Mouse (Mus musculus) spleen, embryonic (tissue): Measurements from ENCODE around the gene Tcirg1.

ENCODE experiments used
- CTCF ChIA-PET: fragments of 350-600 bp; sonication (Branson Sonifier 250); formaldehyde crosslinking; loops from one replicate; lab custom pipeline; 2022; lab: Charles Lee

Tcirg1 gene

DNA sequence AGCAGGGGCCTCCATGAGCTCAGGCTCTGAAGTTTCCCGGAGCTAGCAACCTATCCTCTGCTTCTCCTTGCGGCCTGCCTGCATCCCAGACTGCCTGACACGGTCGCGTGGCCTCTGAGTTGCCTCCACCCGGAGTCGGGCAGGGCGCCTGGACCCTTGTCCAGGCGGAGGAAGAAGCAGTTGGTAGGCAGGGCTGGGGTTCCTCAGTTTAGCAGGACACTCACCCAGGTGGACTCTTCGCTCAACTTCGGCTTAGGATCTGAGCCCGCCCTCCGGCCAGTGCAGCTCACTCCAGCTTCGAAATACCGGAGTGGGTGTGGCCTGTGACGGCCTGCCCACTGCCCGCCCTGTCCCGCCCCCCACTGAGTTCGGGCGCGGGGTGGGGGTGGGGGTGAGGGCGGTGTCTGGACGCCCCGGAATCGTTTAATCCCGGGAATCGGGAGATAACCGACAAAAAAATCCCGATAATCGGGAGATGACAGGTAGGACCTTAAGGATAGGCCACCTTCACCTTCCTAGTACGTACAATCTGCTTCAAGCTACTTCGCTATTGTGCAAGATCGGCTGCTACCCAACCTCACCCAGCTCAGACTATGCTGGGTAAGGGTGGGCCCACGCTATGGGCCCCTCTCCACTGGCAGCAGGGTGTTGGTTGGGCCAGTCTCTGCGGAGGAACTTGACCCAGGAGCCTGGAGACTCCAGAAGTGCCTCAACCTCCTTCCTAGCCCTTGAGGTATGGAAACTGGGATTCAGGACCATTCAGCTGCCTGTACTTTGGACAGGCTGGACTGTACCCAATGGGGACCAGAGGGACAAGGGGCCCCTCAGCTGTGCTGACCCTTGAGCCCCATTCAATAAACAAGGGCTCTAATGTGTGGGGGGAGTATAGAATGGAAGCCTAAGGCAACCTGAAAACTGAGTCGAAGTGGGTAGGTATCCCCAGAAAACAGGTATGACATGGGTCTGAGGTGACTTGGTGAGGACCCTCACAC, at the start of gene Tcirg1:
TSS of gene Tcirg1 (minus strand) at position 339 of the 992 bp plus-strand sequence.
- CTCF ChIA-PET: no interaction called here

GRCm38 (mm10) chr19:3955804-3956203, 48.9 kb upstream of the Tcirg1 start:
- CTCF ChIA-PET: no interaction called here

GRCm38 (mm10) chr19:3955033-3955432, 48.1 kb upstream of the Tcirg1 start:
- CTCF ChIA-PET: no interaction called here

DNA sequence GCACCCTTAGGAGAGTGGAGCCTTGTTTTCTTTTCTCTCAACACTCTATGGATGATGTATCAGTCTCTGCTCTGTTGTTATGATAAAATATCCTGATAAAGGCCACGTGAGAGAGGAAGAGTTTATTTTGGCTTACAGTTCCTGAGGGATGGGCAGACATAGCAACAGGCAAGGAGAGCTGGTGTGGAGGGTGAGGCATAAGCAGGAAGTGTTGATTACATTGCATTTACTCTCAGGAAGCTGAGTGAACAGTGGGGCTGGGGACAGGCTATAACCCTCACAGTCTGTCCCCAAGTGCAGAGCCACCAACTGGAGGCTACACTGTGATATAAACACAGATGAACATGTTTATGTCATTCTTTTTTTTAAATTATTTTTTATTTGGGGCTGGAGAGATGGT, 45.2 kb upstream of the Tcirg1 start:
- CTCF ChIA-PET: interaction anchor here (0.6 kb wide), 1 partner anchor 47 kb away, joined by 4 read pairs; no protein-coding TSS in a partner anchor

DNA sequence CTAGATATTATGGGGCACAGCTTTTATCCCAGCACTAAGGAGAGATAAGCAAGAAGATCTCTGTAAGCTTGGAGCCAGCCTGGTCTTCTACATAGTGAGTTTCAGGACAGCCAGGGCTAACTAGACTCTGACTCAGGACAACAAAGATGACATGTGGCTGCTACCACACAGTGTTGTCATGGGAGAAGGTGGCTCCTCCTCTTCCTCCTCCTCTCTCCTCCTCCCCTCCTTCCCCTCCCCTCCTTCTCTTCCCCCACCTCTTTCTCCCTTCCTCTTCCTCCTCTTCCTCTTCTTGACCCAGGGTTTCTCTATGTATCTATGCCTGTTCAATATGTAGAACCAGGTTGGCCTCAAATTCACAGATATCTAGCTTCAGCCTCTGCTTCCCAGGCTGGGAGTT, 44.5 kb upstream of the Tcirg1 start:
- CTCF ChIA-PET: no interaction called here

DNA sequence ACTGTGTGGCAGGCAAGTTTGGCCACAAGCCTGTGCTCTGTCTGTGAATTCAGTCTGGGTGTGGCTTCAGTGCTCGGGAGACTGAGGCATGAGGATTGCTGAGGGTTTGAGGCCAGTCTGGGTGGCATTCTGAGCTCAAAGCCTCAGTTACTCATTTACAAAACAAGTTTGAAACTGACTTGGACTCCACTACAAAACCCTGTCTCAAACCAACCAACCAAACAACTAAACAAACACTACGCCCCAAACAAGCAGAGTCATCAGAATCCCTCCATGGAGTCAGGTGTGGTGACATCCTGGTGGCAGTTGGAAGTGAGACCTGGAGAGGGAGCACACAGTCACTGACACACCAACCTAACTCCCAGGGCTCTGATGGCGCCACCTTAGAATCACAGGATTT, 43.4 kb upstream of the Tcirg1 start:
- CTCF ChIA-PET: no interaction called here

GRCm38 (mm10) chr19:3948546-3948945, 41.6 kb upstream of the Tcirg1 start:
- CTCF ChIA-PET: interaction anchor here (0.5 to 1.1 kb wide), 4 partner anchors 32 to 388 kb away, joined by 3 to 4 read pairs (median 4); no protein-coding TSS in a partner anchor

DNA sequence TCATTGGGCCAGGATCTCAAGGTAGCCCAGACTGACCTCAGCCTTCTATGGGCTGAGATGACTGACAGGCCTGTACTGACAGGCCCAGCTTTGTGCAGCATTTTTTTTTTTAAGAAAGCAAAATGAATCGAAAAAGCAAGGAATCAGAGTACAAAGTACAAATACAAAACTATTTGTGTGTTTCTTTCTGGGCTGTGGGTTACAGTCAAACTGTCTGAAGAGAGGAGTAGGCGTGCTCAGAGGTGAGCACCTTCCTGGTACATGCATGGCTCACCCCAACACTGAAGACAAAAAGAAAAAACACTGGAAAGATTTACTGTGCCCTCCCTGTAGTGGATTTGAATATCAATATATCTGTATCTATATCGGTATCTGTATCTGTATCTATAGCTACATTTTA, 40.9 kb upstream of the Tcirg1 start:
- CTCF ChIA-PET: no interaction called here

- CTCF ChIA-PET: interaction anchor here (0.5 to 1.0 kb wide), 3 partner anchors 14 to 95 kb away, joined by 3 to 4 read pairs (median 3); partner anchors contain the start of gene Chka
Observed at GRCm38 (mm10) chr19:3946715-3947114, 39.8 kb upstream of the Tcirg1 start.

GRCm38 (mm10) chr19:3945872-3946564, 39.1 kb upstream of the Tcirg1 start:
- CTCF ChIA-PET: interaction anchor here (0.5 to 1.0 kb wide), 2 partner anchors 35 to 95 kb away, joined by 3 read pairs; partner anchors contain the start of gene Chka

DNA sequence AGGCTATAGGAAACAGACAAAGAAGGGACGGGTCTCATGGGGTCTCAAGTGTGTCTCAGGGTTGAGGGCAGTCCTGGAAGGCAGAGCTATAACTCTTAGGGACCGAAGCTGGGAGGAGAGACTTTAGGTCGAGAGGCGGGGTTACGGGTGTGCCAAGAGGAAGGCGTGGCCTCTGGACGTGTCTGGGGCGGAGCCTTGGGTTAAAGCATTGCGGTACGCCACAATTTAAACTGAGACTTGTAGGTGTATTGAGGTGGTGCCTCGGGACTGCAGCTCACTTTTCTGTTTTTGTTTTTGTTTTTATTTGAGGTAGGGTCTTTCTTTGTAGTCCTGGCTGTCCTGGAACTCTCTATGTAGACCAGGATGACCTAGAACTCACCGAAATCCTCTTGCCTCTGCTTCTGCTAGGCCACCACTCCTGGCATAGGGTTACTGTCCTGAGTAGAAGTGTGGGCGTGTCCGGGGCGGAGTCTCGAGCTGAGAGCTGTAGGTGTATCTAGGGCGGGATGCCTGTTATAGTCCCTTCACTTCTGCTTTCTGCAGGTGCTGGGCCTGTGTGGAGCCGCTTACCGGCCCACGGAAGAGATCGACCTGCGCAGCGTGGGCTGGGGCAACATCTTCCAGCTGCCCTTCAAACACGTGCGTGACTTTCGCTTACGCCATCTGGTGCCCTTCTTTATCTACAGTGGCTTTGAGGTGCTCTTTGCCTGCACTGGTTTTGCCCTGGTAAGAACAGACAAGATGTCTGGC, 36.2 kb upstream of the Tcirg1 start:
- CTCF ChIA-PET: interaction anchor here (0.5 to 1.0 kb wide), 2 partner anchors 20 to 619 kb away, joined by 3 read pairs; no protein-coding TSS in a partner anchor

DNA sequence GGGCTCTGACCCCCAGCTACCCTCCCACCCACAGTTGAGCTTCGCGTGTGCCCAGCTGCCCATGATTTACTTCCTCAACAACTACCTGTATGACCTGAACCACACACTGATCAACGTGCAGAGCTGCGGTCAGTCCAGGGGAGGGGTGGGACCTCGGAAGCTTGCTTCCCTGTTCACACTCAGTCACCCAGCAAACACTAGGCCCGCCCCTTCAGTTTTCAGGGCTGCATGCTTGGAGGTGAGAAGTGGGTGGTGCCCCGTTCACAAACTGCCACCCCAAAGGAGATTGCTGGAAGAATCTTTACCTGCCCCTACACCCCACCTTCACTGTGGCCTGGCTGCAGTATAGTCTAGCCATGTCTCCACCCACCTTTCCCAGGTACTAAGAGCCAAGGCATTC, 35.4 kb upstream of the Tcirg1 start:
- CTCF ChIA-PET: interaction anchor here (1.0 kb wide), 1 partner anchor 20 kb away, joined by 3 read pairs; no protein-coding TSS in a partner anchor

DNA sequence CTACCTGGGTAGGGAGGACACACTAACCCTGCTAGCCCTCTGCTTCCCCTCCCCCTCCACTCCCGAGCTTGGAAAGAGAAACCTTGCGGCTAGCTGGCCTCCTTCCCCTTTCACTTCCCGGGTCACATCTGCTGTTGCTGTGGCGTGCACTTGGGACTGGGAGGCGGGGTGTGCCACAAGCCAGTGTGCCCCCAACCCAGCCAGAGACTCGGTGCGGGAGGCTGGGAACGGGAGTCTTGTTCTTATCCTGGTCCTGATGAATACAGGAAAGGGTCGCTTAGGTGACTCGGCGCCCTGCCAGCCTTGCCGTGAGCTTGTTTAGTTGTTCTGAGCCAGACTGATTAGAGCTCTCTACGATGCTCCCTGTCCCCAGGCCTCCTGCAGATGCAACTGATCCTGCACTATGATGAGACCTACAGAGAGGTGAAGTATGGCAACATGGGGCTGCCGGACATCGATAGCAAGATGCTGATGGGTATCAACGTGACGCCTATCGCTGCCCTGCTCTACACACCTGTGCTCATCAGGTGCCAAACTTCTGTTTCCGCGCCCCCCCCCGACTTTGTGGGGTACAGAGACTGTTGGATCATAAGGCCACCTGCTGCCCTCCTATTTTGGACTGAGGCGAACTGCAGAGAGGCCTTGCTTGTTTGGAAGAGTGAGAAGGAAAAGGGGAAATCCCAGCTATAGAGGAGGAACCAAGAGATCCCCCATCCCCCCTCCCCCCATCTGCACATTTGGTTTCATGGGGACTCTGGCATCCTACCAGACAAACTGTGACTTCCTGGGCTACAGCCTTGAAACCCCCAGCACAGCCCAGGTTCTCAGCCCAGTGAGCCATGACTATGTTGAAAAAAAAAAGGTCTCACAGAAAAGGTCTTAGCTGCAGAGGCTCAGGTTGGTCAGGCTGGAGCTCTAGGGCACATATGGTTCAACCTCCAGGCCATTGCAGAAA, 29.2 kb upstream of the Tcirg1 start:
- CTCF ChIA-PET: interaction anchor here (0.5 to 0.9 kb wide), 3 partner anchors 8 to 23 kb away, joined by 3 read pairs; partner anchors contain the start of gene Ndufs8

DNA sequence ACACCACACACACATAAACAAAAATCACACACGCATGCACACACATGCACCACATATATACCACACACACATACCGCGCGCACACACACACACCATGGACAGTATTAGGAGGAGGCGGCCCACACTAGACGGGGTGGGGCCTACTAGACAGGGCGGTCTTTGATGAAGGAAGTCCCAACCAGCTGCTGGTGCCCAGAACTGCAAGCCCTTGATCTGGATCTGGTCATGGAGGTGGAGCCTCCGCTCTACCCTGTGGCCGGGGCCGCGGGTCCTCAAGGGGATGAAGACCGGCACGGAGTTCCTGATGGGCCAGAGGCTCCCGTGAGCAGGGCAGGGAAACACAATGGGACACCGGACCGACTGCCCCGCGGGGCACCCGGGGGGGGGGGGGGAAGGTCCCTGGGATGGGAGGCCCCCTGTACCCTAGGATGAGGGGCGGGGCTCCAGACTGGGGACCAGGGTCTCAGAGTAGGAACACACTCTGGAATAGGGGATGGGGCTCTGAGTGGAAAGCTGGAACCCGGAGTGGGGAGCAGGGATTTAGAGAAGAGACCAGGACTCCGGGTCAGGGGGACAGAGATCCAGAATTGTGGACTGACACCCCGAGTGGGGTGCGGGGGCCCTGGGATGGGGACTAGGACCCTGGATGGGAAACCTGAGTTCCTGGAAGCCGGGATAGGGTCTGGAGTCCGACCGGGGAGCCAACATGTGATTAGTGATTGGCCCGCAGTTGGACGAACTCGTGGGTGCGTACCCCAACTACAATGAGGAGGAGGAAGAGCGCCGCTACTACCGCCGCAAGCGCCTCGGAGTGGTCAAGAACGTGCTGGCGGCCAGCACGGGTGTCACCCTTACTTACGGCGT, 28.3 kb upstream of the Tcirg1 start, which contains the start of gene Unc93b1:
TSS of gene Unc93b1 (plus strand) at position 155 of the 864 bp plus-strand sequence.
- CTCF ChIA-PET: interaction anchor here (0.5 to 0.9 kb wide), 3 partner anchors 9 to 298 kb away, joined by 3 to 4 read pairs (median 3); no protein-coding TSS in a partner anchor

- CTCF ChIA-PET: no interaction called here
Observed at GRCm38 (mm10) chr19:3931716-3932115, 24.8 kb upstream of the Tcirg1 start.

DNA sequence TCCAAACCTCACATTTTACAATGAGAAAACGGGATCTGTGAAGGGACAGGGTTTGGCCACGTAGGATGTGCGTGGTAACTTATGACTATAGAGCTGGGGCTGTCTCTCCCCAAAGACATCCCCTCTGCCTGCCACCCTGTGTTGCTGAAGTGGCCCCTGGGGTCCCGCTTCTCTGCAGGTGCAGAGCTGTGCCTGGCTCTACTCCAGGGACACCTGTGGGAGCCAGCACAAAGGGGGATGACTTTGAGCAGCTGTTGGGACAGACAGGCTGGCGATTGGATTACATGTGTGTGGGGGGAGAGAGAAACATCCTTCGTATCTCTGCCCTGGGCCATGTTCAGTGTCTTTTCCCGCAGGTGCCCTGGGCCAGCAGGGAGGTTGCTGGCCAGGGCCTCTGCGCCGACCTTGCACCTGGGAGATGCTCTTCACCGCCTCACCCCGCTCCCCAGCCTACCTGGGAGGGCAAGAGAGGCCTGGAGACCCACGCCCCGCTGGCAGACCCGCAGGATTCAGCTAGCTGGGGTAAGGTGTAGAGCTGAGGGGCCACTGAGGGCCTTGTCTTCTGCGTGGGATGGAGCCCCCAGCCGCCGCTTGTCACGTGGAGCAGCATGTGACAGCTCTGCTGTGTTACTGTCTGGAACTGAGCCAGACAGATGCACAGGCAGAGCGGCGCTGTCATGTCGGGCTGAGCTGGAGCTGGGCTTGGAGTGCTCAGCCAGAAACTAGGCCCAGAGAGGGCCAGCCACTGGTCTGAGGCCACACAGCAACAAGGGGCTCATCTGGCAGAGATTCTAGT, 23.5 kb upstream of the Tcirg1 start:
- CTCF ChIA-PET: interaction anchor here (0.5 to 0.6 kb wide), 2 partner anchors 13 to 29 kb away, joined by 3 to 4 read pairs; no protein-coding TSS in a partner anchor

DNA sequence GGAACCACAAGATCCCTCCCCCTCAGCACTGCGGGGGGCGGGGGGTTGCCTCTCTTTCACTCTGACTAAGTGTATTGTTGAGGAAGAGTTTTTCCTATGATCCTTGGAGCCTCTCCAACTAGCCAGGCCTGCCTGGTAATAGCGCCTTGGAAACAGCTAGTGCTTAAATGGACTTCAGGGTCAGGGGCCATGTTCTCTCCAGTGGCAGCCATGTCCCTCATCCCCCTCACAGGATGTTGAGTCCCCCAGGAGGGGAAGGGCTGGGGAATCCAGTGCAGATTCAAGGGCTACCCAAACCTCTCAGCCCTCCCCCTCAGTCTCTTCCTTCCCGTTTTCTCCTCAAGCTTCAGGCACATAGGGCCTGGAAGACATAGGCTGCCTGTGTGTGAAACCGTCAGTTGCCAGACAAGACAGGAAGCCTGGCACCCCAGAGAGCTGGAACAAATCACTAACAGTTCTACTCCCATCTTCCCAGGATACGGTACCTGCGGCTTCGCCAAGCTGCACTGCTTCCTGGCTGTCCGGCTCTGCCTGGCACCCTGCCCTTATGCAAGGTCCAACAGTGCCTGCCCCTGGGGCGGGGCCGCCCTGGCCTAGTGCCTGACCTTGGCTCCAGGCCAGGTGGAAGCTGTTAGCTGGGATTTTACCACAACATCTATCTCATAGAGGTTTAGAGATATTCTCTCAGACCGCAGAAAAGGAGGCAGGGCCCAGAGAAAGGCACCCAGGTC, 22.4 kb upstream of the Tcirg1 start, which contains the start of gene Aldh3b1:
TSS of gene Aldh3b1 (minus strand) at position 598 of the 731 bp plus-strand sequence.
- CTCF ChIA-PET: interaction anchor here (0.6 kb wide), 1 partner anchor 28 kb away, joined by 4 read pairs; no protein-coding TSS in a partner anchor
